Mouse (Mus musculus): Measurements from ENCODE around the gene Snrnp70.

- no peak for TF ChIP-seq GATA1 (IDR thresholded peaks at IDR 0.05; ENCODE audit: borderline replicate concordance, low read length)
- TF ChIP-seq FLI1 (IDR thresholded peaks at IDR 0.05; ENCODE audit: low read length): no peak
Measured at GRCm38 (mm10) chr7:45339410-45340065, 56.0 kb downstream of the Snrnp70 start.
